Mouse (Mus musculus): Measurements from ENCODE around the gene G2e3. TPM values are rescaled to one million over a fixed set of nuclear protein-coding genes. Genes with fewer than 3 reads are reported as not detected.

G2e3 gene
- 10 to 100 TPM in 1 of 2 experiments, 1 to 10 TPM in 1; 9.3 to 14.8 TPM for total RNA-seq (2021)

- peak; percentile 63 to 69 for DNase-seq (ENCODE audit: extremely low spot score in 1 of 2, low spot score in 1 of 2)
These were observed at the start of gene G2e3 for GRCm38 (mm10) chr12:51347988-51348697. TSS of gene G2e3 (plus strand) at chr12:51348061.

GRCm38 (mm10) chr12:51323604-51324003 is 24.3 kb upstream of the G2e3 start:
- DNase-seq (ENCODE audit: extremely low spot score in 1 of 2, low spot score in 1 of 2): no peak

GRCm38 (mm10) chr12:51326819-51327218 is 21.0 kb upstream of the G2e3 start:
- DNase-seq (ENCODE audit: extremely low spot score in 1 of 2, low spot score in 1 of 2): no peak

- no peak for DNase-seq (ENCODE audit: extremely low spot score in 1 of 2, low spot score in 1 of 2)
These were observed 10.8 kb upstream of the G2e3 start for GRCm38 (mm10) chr12:51337014-51337413.

DNA sequence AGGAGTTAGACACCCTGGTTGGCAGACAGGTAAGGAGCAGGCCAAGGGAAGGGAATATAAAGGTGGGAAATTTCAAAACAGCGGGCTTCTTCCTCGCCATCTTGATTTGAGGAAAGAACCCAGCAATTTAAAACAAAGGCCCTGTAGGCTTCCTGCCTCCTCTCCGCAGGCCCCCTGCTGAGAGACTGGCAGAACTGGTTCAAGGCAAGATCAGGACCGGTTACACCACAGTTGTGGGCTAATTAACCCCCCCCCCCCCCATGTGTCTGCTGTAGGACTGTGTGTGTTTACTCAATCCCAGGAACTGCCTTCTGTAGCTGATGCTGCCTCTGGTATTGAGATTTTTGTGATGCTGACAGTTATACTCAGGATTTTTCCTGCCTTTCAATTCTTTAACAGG is 1.7 kb upstream of the G2e3 start:
- no peak for DNase-seq (ENCODE audit: extremely low spot score in 1 of 2, low spot score in 1 of 2)

DNA sequence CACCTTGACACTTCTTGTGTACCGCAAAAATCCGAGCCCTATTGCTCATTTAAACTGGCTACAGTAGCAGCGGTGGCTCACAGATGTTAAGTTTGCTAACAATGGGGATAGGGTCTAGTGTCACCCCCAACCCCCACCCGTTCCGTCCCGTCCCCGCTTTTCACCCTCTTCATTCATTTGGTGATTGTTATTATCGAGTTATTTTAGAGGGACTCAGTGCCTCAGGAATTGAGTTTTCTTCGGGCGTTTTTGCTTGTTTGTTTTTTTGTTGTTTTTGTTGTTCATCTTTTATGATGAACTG is 787 bp downstream of the G2e3 start:
- DNase-seq (ENCODE audit: extremely low spot score in 1 of 2, low spot score in 1 of 2): no peak

DNA sequence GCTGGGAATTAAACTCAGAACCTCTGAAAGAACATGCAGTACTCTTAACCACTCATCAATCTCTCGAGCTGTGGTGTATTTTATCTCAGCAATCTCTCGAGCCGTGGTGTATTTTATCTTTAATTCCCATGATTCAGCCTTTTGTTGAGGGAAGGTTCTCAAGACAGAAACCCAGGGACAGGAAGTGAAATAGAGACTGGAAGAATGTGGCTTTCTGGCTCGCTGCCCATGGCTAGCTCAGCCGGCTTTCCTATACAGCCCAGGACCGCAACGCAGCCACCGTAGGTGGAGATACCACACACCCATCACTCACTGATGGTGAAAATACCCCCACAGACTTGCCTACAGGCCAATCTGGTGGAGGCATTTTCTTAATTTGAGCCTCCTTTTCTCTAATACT is 7.4 kb downstream of the G2e3 start:
- no peak for DNase-seq (ENCODE audit: extremely low spot score in 1 of 2, low spot score in 1 of 2)

- DNase-seq (ENCODE audit: extremely low spot score in 1 of 2, low spot score in 1 of 2): no peak
These were observed 13.4 kb downstream of the G2e3 start for GRCm38 (mm10) chr12:51361294-51361693.

DNA sequence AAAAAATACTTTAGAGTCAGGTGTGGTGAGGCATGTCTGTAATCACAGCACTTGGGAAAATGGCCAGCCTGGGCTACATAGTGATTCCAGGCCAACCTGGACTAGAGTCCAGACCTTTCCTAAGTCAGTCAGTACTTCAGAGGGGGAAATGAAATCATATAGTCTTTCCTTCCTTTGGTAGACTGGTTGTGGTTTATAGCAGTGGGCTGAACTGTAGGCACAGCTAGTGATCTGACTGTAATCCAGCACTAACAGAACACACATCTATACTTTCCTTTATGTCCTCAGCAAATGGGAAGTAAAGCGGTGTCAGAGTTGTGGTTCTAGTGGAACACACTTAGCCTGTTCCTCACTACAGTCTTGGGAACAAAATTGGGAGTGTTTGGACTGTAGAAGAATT is 15.0 kb downstream of the G2e3 start:
- DNase-seq (ENCODE audit: extremely low spot score in 1 of 2, low spot score in 1 of 2): no peak

DNA sequence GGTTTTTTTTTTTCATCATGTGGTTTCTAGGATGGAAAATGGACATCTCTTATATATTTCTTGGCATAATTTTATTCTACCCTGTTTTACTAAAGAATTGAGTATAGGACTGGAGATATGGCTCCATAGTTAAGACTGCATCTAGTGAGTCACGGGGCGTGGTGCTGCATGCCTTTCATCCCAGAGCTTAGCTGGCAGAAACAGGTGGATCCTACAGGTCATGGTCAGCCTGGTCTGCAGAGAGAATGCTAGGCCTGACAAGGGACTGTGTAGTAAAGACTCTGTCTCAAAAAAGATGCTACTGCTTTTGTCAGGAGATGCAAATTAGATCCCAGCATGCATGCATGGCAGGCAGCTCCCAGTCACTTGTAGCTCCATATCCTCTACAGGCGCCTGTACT is 20.6 kb downstream of the G2e3 start:
- DNase-seq (ENCODE audit: extremely low spot score in 1 of 2, low spot score in 1 of 2): no peak

DNA sequence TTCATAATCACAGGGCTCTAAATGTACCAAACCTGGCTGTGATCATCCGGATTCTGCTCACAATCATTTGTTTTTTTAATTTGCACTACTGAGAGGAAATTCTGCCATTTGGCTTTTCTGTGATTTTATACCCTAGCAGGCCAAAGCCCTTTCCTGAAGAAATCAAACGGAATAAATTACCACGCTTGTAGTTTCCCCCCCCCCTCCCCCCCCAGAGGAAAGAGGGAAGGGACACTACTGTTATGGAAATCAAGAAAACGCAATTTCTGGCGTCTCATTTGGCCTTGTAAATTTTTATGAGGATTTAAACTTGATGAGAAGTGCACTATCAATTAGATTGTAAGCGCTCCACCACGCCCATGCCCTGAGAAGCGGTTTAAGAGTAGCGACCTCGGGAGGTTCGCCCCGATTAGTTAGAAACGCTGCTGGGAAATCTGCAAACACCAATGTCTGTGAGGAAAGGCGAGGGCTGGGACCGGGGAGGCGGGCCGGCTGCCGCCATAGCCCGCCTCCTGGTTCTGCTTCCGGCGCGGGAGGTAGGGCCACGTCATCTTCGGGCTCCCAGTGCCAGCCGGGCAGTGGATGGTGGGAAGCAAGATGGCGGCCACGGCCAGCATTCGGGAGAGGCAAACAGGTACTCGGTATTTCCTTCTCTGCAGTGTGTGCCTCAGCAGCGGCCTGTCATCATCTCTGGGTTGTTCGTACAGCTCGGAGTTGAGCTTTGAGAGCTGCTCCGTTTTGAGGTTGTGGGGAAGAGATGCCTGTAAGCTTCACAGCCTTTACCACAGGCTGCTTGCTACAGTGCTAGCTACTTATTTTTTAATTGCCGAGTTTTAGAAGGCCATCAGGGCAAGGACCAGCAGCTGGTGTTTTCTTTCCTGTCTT is 29.4 kb downstream of the G2e3 start, which contains the start of gene Scfd1:
Scfd1 (plus strand) TSS at position 508 of the 885 bp plus-strand sequence.
- peak; percentile 87 to 91 for DNase-seq (ENCODE audit: extremely low spot score in 1 of 2, low spot score in 1 of 2)

DNA sequence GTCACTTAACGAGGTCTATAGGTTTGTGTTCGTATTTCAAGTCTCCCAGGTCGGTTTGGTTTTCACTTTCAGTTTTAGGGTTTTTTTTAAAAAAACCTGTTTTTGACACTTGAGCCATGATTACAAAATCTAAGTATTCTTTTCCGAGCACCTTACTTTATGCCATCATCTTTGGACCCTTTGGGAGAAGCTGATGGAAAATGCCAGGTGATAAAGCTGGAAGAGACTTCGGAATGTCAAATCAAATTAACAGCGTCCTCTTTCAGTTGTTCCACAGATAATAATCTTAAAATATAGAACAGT is 30.0 kb downstream of the G2e3 start:
- DNase-seq (ENCODE audit: extremely low spot score in 1 of 2, low spot score in 1 of 2): no peak

- no peak for DNase-seq (ENCODE audit: extremely low spot score in 1 of 2, low spot score in 1 of 2)
These were observed 52.0 kb downstream of the G2e3 start for GRCm38 (mm10) chr12:51399871-51400270.

GRCm38 (mm10) chr12:51402060-51402698 is 54.3 kb downstream of the G2e3 start:
- peak in 1 of 2 experiments; percentile 39 for DNase-seq (ENCODE audit: extremely low spot score in 1 of 2, low spot score in 1 of 2)

DNA sequence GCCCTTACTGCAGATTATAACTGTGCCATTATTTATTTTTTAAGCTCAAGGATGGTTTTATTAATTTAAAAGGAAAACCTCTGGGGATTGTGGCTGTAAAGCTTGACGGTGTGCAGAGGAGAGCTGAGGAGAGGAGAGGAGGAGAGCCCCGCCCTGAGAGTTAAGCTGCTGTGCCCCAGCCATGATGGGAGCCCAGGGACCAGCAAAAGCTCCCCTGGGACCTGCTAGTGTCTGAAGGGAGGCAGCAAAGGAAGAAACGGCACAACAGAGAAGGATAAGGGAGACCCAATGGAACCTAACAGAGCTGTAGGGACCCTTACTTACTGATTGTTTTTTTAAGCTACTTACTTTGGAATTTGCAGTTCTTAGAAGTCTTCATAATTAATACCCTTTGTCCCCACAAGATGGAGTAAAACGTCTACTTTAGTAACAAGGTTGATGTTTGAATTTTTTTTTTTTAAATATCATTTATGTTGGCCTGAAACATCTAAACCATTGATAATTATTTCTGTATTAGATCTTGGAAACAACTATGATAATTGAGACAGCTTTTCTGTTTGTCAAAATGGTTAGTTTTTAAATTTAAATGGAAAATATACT is 56.2 kb downstream of the G2e3 start:
- DNase-seq (ENCODE audit: extremely low spot score in 1 of 2, low spot score in 1 of 2): no peak

DNA sequence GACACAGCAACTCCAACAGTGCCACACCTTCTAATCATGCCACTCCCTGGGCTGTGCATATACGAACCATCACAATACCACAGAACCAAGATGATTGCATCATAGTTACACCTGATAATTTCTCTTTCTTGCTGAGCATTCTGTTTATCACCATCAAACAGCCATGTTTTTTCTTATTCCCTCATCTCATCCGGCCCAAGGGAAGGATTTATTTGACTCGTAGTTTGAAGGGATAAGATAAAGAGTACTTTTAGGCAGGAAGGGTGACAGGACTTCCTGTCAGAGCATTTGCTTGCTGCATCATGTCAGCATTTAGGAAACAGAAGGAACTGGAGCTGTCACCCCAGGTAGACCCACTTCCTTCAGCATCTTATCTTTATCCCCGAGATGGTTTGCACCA is 63.5 kb downstream of the G2e3 start:
- DNase-seq (ENCODE audit: extremely low spot score in 1 of 2, low spot score in 1 of 2): no peak

Other genes with a start within 250 kb of the G2e3 start
- gene Scfd1, start 29.4 kb downstream of the G2e3 start, total RNA-seq (2021): 10 to 100 TPM; 37.2 to 41.1 TPM
- 1 to 10 TPM; 4.0 to 4.9 TPM for gene Coch, start 245.3 kb downstream of the G2e3 start, total RNA-seq (2021)